Mouse (Mus musculus): Measurements from ENCODE around the gene Gucd1. TPM values are rescaled to one million over a fixed set of nuclear protein-coding genes. Genes with fewer than 3 reads are reported as not detected.
"Not testable (repeated sequence)": the region's sequence is repeated elsewhere in the genome, so short reads cannot be mapped to it uniquely, and the experiment has no call there.

Gene Gucd1
- polyA plus RNA-seq, 1 experiment from 2014 or later, result 32.1 TPM

DNA sequence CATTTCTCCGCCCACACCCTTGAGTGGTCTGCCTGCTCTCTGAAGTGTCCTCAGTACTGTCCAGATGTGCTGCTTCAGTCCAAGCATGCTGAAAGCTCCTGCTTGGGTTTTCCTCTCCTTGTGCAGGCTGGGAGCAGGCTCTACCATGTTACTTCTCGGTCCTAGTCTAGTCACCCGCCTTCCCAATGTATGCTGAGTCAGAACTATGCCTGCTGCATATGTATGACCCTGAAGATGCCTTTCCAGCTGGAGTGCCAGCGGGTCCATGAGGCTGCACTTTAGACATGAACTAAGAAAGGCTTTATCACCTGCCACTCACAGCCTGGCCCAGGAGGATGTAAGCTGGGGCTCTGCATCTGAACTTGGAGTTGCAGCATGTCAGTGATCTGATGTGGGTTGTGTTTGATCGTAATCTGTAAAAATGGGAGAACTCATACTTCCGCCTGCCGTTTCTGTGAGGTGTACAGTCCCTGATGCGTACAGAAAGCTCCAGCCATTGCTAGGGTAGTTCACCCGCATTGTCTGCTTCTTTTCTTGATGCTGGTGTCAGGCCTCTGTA, 13.8 kb upstream of the Gucd1 start:
- peaks cover 95% of the 10 kb centered on the region for H3K36me3 ChIP-seq
- no peaks in the 10 kb centered on the region for H3K27me3 ChIP-seq (ENCODE audit: low read depth, poor library complexity, severe bottlenecking)
- H3K4me3 ChIP-seq, result no peak overlapping the region
- H3K9me3 ChIP-seq (replicated peaks), result no peaks in the 10 kb centered on the region
- 90% methylated on average over 9 of the region's 9 CpGs for WGBS
- H3K27ac ChIP-seq (replicated peaks), result no peak overlapping the region
- DNase-seq (ENCODE audit: low spot score), result no peak
- H3K4me1 ChIP-seq, result no peaks in the 10 kb centered on the region

GRCm38 (mm10) chr10:75530322-75530721, 12.6 kb upstream of the Gucd1 start:
- Histone ChIP-seq H3K4me1 (no peaks in the 10 kb centered on the region), H3K27ac (replicated peaks) (no peak overlapping the region), H3K9me3 (replicated peaks) (no peaks in the 10 kb centered on the region), H3K27me3 (ENCODE audit: low read depth, poor library complexity, severe bottlenecking) (no peaks in the 10 kb centered on the region), H3K36me3 (peaks cover 96% of the 10 kb centered on the region), H3K4me3 (no peak overlapping the region)
- 86% methylated on average over 2 of the region's 2 CpGs for WGBS
- no peak for DNase-seq (ENCODE audit: low spot score)

DNA sequence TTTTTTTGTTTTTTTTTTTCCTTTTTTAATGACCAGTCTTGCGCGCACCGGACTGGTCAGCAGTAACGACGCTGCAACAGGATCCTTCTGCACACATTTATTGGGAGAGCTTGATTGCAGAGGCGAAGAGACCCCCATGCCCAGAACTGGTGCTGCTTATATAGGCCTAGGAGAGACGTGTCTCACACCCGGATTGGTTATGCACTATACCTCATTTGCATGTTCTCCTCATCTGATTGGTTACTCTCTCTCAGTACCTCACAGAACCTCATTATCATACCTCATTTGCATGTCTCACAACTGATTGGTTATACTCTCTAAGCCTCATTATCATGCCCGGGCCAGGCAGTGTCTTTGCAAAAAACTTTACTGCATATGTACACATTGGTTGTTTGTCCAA, 7.7 kb upstream of the Gucd1 start:
- not testable (repeated sequence) for H3K4me3 ChIP-seq; H3K9me3 ChIP-seq (replicated peaks); H3K27ac ChIP-seq (replicated peaks); H3K4me1 ChIP-seq; DNase-seq (ENCODE audit: low spot score); H3K27me3 ChIP-seq (ENCODE audit: low read depth, poor library complexity, severe bottlenecking)
- peaks cover 97% of the 10 kb centered on the region for H3K36me3 ChIP-seq
- WGBS, result 95% methylated on average over 9 of the region's 9 CpGs

DNA sequence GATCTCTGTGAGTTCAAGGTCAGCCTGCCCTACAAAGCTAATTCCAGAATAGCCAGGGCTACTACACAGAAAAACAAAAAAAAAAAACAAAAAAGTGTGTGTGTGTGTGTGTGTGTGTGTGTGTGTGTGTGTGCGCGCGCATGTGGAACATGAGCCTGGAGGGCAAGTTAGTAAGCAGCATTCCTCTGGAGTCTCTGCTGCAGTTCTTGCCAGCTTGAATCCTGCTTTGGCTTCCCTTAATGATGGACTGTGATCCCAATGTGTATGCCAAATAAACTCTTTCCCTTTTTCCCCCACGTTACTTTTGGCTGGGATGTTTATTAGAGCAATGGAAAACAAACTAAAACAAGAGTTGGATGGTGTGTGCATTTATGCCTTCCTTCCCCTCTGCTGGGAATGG, 3.9 kb upstream of the Gucd1 start:
- no peaks in the 10 kb centered on the region for H3K9me3 ChIP-seq (replicated peaks)
- H3K27me3 ChIP-seq (ENCODE audit: low read depth, poor library complexity, severe bottlenecking), result no peaks in the 10 kb centered on the region
- no peak for DNase-seq (ENCODE audit: low spot score)
- no peak overlapping the region for H3K4me3 ChIP-seq
- H3K4me1 ChIP-seq, result peaks cover 18% of the 10 kb centered on the region
- WGBS, result 96% methylated on average over 4 of the region's 4 CpGs
- no peak overlapping the region for H3K27ac ChIP-seq (replicated peaks)
- peaks cover 77% of the 10 kb centered on the region for H3K36me3 ChIP-seq

GRCm38 (mm10) chr10:75520581-75520980, 2.8 kb upstream of the Gucd1 start:
- Histone ChIP-seq H3K36me3 (peaks cover 66% of the 10 kb centered on the region), H3K27me3 (ENCODE audit: low read depth, poor library complexity, severe bottlenecking) (no peaks in the 10 kb centered on the region), H3K4me1 (peaks cover 29% of the 10 kb centered on the region), H3K4me3 (no peak overlapping the region), H3K9me3 (replicated peaks) (no peaks in the 10 kb centered on the region), H3K27ac (replicated peaks) (no peak overlapping the region)
- no peak for DNase-seq (ENCODE audit: low spot score)
- 92% methylated on average over 5 of the region's 5 CpGs for WGBS

- H3K9me3 ChIP-seq (replicated peaks), result no peaks in the 10 kb centered on the region
- under 1% methylated on average over 49 of the region's 52 CpGs for WGBS
- no peaks in the 10 kb centered on the region for H3K27me3 ChIP-seq (ENCODE audit: low read depth, poor library complexity, severe bottlenecking)
- peak within 1 kb of the TSS; percentile 96 for H3K27ac ChIP-seq (replicated peaks)
- H3K4me1 ChIP-seq, result peaks cover 32% of the 10 kb centered on the region
- peaks cover 35% of the 10 kb centered on the region for H3K36me3 ChIP-seq
- H3K4me3 ChIP-seq, result peak within 1 kb of the TSS; percentile 90
- DNase-seq (ENCODE audit: low spot score), result peak; percentile 96
These were observed 557 bp downstream of the Gucd1 start, which contains the start of gene Snrpd3 for GRCm38 (mm10) chr10:75517073-75517757. Gene Snrpd3, plus strand, starts transcription at chr10:75517551.

- no peaks in the 10 kb centered on the region for H3K27me3 ChIP-seq (ENCODE audit: low read depth, poor library complexity, severe bottlenecking)
- WGBS, result under 1% methylated on average over 12 of the region's 12 CpGs
- H3K27ac ChIP-seq (replicated peaks), result peak overlapping the region; percentile 96
- H3K4me3 ChIP-seq, result peak overlapping the region; percentile 90
- DNase-seq (ENCODE audit: low spot score), result no peak
- no peaks in the 10 kb centered on the region for H3K9me3 ChIP-seq (replicated peaks)
- H3K36me3 ChIP-seq, result peaks cover 35% of the 10 kb centered on the region
- peaks cover 32% of the 10 kb centered on the region for H3K4me1 ChIP-seq
These were observed 1.1 kb downstream of the Gucd1 start for GRCm38 (mm10) chr10:75516724-75517072.

DNA sequence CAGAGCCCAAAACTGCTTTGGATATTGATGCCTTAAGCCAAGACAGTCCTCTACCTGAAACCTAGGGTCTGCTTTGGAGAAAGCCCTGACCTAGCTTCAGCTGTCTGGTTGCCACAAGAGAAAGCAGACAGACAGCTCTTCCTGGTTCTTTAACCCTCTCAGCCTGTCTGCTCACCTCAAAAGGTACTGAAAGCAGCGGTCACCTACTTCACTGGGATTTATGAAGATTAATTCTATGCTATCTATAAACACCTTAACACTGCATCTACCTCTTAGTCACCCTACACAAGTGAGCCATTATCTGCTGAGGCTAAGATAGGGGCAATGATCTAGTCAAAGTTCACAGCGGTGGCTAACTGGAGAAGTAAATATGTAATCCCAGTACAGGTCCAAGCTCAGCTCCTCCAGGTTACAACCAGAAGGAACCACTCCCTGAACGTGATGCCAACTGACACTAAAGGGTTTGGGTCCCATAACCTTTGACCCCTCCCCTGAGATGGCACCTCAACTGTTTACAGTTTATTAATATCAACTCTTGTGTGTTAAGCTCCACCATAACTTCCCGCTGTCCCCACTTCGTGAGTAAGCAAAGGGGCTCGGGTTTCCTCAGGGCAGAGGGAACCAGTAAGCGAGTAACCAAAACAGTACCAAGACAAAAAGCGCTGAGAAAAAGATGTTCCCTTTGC, 1.6 kb downstream of the Gucd1 start:
- DNase-seq (ENCODE audit: low spot score), result no peak
- WGBS, result 30% methylated on average over 8 of the region's 8 CpGs
- Histone ChIP-seq H3K27me3 (ENCODE audit: low read depth, poor library complexity, severe bottlenecking) (no peaks in the 10 kb centered on the region), H3K9me3 (replicated peaks) (no peaks in the 10 kb centered on the region), H3K4me3 (peak overlapping the region; percentile 90), H3K27ac (replicated peaks) (peak overlapping the region; percentile 96), H3K4me1 (peaks cover 32% of the 10 kb centered on the region), H3K36me3 (peaks cover 35% of the 10 kb centered on the region)

DNA sequence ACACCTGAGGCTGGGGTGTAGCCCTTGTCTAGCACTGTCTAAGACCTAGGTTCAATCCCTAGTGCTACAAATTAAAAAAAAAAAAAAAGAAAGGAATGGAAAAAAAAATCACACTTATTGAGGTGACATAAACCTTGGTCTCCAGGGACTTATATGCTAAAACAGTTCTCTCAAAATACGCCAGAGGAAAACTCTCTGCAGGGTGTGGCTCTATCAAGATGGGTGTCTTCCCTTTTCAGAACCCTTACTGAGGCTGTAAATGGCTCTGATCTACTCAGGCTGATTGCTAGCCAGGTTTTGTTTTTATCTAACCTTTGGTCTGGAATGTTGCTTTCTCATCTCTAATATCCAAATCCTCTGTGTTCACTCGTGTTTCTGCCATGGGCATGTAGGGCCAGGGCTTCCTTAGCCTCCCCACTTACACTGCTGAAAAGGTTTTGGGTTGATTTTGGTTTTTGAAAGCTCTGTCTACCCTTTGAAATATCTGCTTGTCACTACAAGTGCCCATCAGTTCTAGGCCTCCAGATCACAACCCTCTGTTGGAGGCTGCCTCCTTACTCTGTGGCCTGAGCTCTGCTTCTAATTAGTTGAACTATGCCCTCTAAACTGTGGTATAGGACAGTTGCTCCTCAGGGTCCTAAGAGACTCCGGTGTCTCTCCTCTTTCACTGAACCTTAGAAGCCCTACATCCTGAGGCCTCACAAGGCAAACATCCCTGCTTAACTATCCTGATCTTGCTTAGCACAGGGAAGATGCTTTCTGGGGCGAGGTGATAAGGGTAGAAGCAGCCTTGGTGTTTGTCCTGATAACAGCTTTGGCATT, 2.3 kb downstream of the Gucd1 start:
- 78% methylated on average over 4 of the region's 4 CpGs for WGBS
- Histone ChIP-seq H3K27ac (replicated peaks) (no peak overlapping the region), H3K9me3 (replicated peaks) (no peaks in the 10 kb centered on the region), H3K4me3 (peak overlapping the region; percentile 90), H3K36me3 (peaks cover 35% of the 10 kb centered on the region), H3K4me1 (peaks cover 32% of the 10 kb centered on the region), H3K27me3 (ENCODE audit: low read depth, poor library complexity, severe bottlenecking) (no peaks in the 10 kb centered on the region)
- DNase-seq (ENCODE audit: low spot score), result no peak

DNA sequence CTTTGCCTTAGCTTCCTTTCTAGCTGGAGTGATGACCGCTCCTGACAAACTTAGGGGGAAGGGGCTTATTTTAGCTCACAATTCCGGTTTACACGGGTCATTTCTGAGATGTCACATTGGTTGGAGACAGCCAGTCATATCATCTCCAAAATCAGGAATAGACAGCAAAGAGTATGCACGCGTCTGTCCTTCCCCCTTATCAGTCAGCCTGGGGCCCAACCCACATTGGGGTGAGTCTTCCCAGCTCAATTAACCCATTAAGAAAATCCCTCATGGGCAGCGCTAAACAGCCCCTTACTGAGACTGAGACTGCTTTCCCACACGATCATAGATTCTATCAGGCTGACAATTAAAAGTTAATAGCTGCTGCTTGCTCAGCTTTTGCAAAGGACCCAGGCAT, 3.4 kb downstream of the Gucd1 start:
- no peak overlapping the region for H3K27ac ChIP-seq (replicated peaks)
- no peak overlapping the region for H3K4me3 ChIP-seq
- no peak for DNase-seq (ENCODE audit: low spot score)
- WGBS, result 86% methylated on average over 7 of the region's 7 CpGs
- H3K4me1 ChIP-seq, result peaks cover 28% of the 10 kb centered on the region
- H3K9me3 ChIP-seq (replicated peaks), result no peaks in the 10 kb centered on the region
- peaks cover 35% of the 10 kb centered on the region for H3K36me3 ChIP-seq
- H3K27me3 ChIP-seq (ENCODE audit: low read depth, poor library complexity, severe bottlenecking), result no peaks in the 10 kb centered on the region

GRCm38 (mm10) chr10:75513306-75514067, 4.3 kb downstream of the Gucd1 start:
- peaks cover 20% of the 10 kb centered on the region for H3K4me1 ChIP-seq
- no peaks in the 10 kb centered on the region for H3K27me3 ChIP-seq (ENCODE audit: low read depth, poor library complexity, severe bottlenecking)
- no peak overlapping the region for H3K4me3 ChIP-seq
- WGBS, result 92% methylated on average over 8 of the region's 8 CpGs
- DNase-seq (ENCODE audit: low spot score), result no peak
- H3K9me3 ChIP-seq (replicated peaks), result no peaks in the 10 kb centered on the region
- H3K36me3 ChIP-seq, result peaks cover 40% of the 10 kb centered on the region
- no peak overlapping the region for H3K27ac ChIP-seq (replicated peaks)

GRCm38 (mm10) chr10:75512796-75513195, 5.0 kb downstream of the Gucd1 start:
- peaks cover 47% of the 10 kb centered on the region for H3K36me3 ChIP-seq
- no peak overlapping the region for H3K4me3 ChIP-seq
- 92% methylated on average over 7 of the region's 7 CpGs for WGBS
- no peak for DNase-seq (ENCODE audit: low spot score)
- no peak overlapping the region for H3K27ac ChIP-seq (replicated peaks)
- no peaks in the 10 kb centered on the region for H3K9me3 ChIP-seq (replicated peaks)
- peaks cover 19% of the 10 kb centered on the region for H3K4me1 ChIP-seq
- no peaks in the 10 kb centered on the region for H3K27me3 ChIP-seq (ENCODE audit: low read depth, poor library complexity, severe bottlenecking)
